In genomic region chr6:92481690-92481956, GRCm38 (mm10) we compare ENCODE assay signal across 10 mouse cellular contexts.
DNase-seq lines count a peak whose midpoint lies in the region; ATAC-seq and TF ChIP-seq lines count a peak whose summit lies in the region.
"Had no signal": no experiment of that assay in that cellular context is flagged by ENCODE, and none has a peak within 500 bp of the region (broad histone marks: within the 10 kb centered on the region; RNA-seq: fewer than 3 reads in every experiment).

No protein-coding gene starts in this region.

- H3K27ac ChIP-seq in lung, embryonic 16.5 days (ENCODE audit: low read length) = no peak overlapping the region; the same call in 1 of the 2 replicates
- H3K27ac ChIP-seq in limb, embryonic 13.5 days = no peak overlapping the region
- H3K27ac ChIP-seq in stomach, postnatal 0 days (replicated peaks) = no peak overlapping the region
- H3K27ac ChIP-seq: liver, embryonic 13.5 days had no signal

- H3K9me3 ChIP-seq in lung, embryonic 16.5 days (ENCODE audit: control insufficient read depth, low read length) = no peaks in the 10 kb centered on the region
- no peaks in the 10 kb centered on the region for H3K9me3 ChIP-seq in limb, embryonic 13.5 days
- no peaks in the 10 kb centered on the region for H3K9me3 ChIP-seq in stomach, postnatal 0 days (ENCODE audit: control insufficient read depth, low read length)
- H3K9me3 ChIP-seq: liver, embryonic 13.5 days had no signal

- no peak for DNase-seq in frontal cortex, postnatal 25 days (ENCODE audit: low spot score in 2 of 2)
- DNase-seq in lung, postnatal 10 days = no peak
- no peak for DNase-seq in stomach, postnatal 0 days (ENCODE audit: low spot score)
- DNase-seq in right cerebral cortex, postnatal 36 days (ENCODE audit: low spot score in 2 of 2) = no peak
- DNase-seq in ovary, postnatal 14 days (ENCODE audit: low spot score) = no peak
- DNase-seq: liver, embryonic 13.5 days; thymus, adult 2 months had no signal

- peak overlapping the region; percentile 59 for H3K4me2 ChIP-seq in lung, embryonic 16.5 days (ENCODE audit: low read depth, low read length)
- peak overlapping the region; percentile 77 for H3K4me2 ChIP-seq in limb, embryonic 13.5 days (replicated peaks)
- peak overlapping the region; percentile 56 for H3K4me2 ChIP-seq in stomach, postnatal 0 days (replicated peaks; ENCODE audit: low read depth)

- no peaks in the 10 kb centered on the region for H3K27me3 ChIP-seq in lung, embryonic 16.5 days (ENCODE audit: control insufficient read depth, insufficient read depth, low read depth, low read length)
- H3K27me3 ChIP-seq in limb, embryonic 13.5 days = no peaks in the 10 kb centered on the region
- H3K27me3 ChIP-seq in stomach, postnatal 0 days (ENCODE audit: control insufficient read depth, insufficient read depth, low read length) = no peaks in the 10 kb centered on the region

- H3K36me3 ChIP-seq in lung, embryonic 16.5 days (ENCODE audit: control insufficient read depth, insufficient read depth, low read length) = no peaks in the 10 kb centered on the region
- no peaks in the 10 kb centered on the region for H3K36me3 ChIP-seq in limb, embryonic 13.5 days
- no peaks in the 10 kb centered on the region for H3K36me3 ChIP-seq in stomach, postnatal 0 days (ENCODE audit: control insufficient read depth, insufficient read depth, low read length)
- H3K36me3 ChIP-seq: liver, embryonic 13.5 days had no signal

- WGBS in lung, embryonic 16.5 days = 9% methylated on average over 1 of the region's 1 CpGs
- WGBS in limb, embryonic 13.5 days = 18% methylated on average over 1 of the region's 1 CpGs
- WGBS in stomach, postnatal 0 days = 10% methylated on average over 1 of the region's 1 CpGs

- H3K4me3 ChIP-seq in lung, embryonic 16.5 days (ENCODE audit: low read length) = peak overlapping the region; percentile 51; the same call in 1 of the 2 replicates
- H3K4me3 ChIP-seq in limb, embryonic 13.5 days = peak overlapping the region; percentile 49
- no peak overlapping the region for H3K4me3 ChIP-seq in stomach, postnatal 0 days (ENCODE audit: low read depth, low read length)

- H3K4me1 ChIP-seq in lung, embryonic 16.5 days (replicated peaks; ENCODE audit: control insufficient read depth, insufficient read depth, low read length) = peaks cover 14% of the 10 kb centered on the region
- H3K4me1 ChIP-seq in limb, embryonic 13.5 days = peaks cover 30% of the 10 kb centered on the region
- H3K4me1 ChIP-seq in stomach, postnatal 0 days (replicated peaks; ENCODE audit: control insufficient read depth, insufficient read depth) = 0 out of 2 replicates have a peak, but pooled peaks cover 3% of the 10 kb centered on the region
- H3K4me1 ChIP-seq: liver, embryonic 13.5 days had no signal

- TF ChIP-seq EP300 in stomach, postnatal 0 days (optimal IDR thresholded peaks at IDR 0.05) = no peak

- H3K9ac ChIP-seq in lung, embryonic 16.5 days (ENCODE audit: low read length) = no peak overlapping the region
- no peak overlapping the region for H3K9ac ChIP-seq in limb, embryonic 13.5 days
- no peak overlapping the region for H3K9ac ChIP-seq in stomach, postnatal 0 days (ENCODE audit: low read length)
- H3K9ac ChIP-seq: liver, embryonic 13.5 days had no signal

- no peak for TF ChIP-seq CTCF in stomach, postnatal 0 days (IDR thresholded peaks at IDR 0.05; ENCODE audit: low read depth)

- ATAC-seq in frontal cortex, adult (ENCODE audit: low TSS enrichment) = peak; percentile 15
- no peak for ATAC-seq in lung, embryonic 16.5 days (ENCODE audit: low read depth)
- ATAC-seq in limb, embryonic 13.5 days (ENCODE audit: low FRiP score, low read depth) = no peak
- ATAC-seq in stomach, postnatal 0 days (ENCODE audit: low FRiP score, low TSS enrichment) = no peak; the same call in 1 of the 2 replicates
